Mouse (Mus musculus) Patski (cell line): ENCODE results near the gene Cul1. TPM values are rescaled to one million over a fixed set of nuclear protein-coding genes. Genes with fewer than 3 reads are reported as not detected.

Experiments
- ATAC-seq: fragments of 100-300 bp; one replicate; pipeline ENCODE4 v1.8.0; 2021
- CTCF ChIA-PET: fragments of 350-600 bp; sonication (Branson Sonifier 250); formaldehyde crosslinking; loops from one replicate; lab custom pipeline; 2022; ENCODE audit warnings: inconsistent platforms; lab: Charles Lee
- POLR2A ChIA-PET: fragments of 350-600 bp; sonication (Branson Sonifier 250); formaldehyde crosslinking; loops from one replicate; lab custom pipeline; 2022; ENCODE audit warnings: antibody characterized with exemption, inconsistent platforms; lab: Charles Lee
- DNase-seq: peaks from one replicate; pipeline ENCODE4 v3.0.0-alpha.2; 2011; ENCODE audit warnings: low read depth, low spot score
- H3K27me3 ChIP-seq: fragments of 371-371 bp; one replicate; pipeline ENCODE4 v1.5.1; 2021
- CTCF ChIP-seq: fragments of 100-300 bp; IDR thresholded peaks from one replicate; pipeline ENCODE4 v1.5.1; 2021
- in situ Hi-C: fragments of 300-500 bp; cut with MboI; formaldehyde crosslinking; loops from 3 replicates; pipeline ENCODE4 v1.11.1; 2018; ENCODE audit warnings: low pct_unique_long_range_greater_than_20kb, mixed read lengths
- polyA plus RNA-seq: library from polyadenylated mRNA; unstranded; gene quantifications from one replicate; pipeline ENCODE4 v1.2.3, GENCODE M21; 2021

The Cul1 gene
- polyA plus RNA-seq, 1 experiment from 2014 or later, result 134 TPM

GRCm38 (mm10) chr6:47447658-47448057 is 5.5 kb upstream of the Cul1 start:
- ATAC-seq, result no peak
- ChIA-PET CTCF (no interaction called here), POLR2A (no interaction called here)
- no peak for DNase-seq
- no peak for TF ChIP-seq CTCF
- peaks cover 9% of the 10 kb centered on the region for H3K27me3 ChIP-seq
- in situ Hi-C loops, result no loop called here

- POLR2A ChIA-PET, result interaction anchor here (0.6 to 0.9 kb wide), 3 partner anchors 16 to 142 kb away, joined by 3 to 4 read pairs (median 3); partner anchors contain the start of gene Ezh2
Observed at GRCm38 (mm10) chr6:47453522-47454130, 428 bp downstream of the Cul1 start.

GRCm38 (mm10) chr6:47454131-47454574 is 955 bp downstream of the Cul1 start:
- peak; percentile 89 for ATAC-seq
- ChIA-PET POLR2A (interaction anchor here (0.6 to 0.7 kb wide), 2 partner anchors 64 to 141 kb away, joined by 3 to 4 read pairs; partner anchors contain the start of gene Ezh2), CTCF (no interaction called here)
- no peak for DNase-seq
- in situ Hi-C loops, result no loop called here
- no peak for TF ChIP-seq CTCF
- no peaks in the 10 kb centered on the region for H3K27me3 ChIP-seq

More at GRCm38 (mm10) chr6:47453522-47454130, 428 bp downstream of the Cul1 start:
- CTCF ChIA-PET, result no interaction called here
- no peaks in the 10 kb centered on the region for H3K27me3 ChIP-seq
- peak; percentile 66 for ATAC-seq
- DNase-seq, result no peak
- TF ChIP-seq CTCF, result no peak
- in situ Hi-C loops, result no loop called here

- ATAC-seq, result peak; percentile 71
- POLR2A ChIA-PET, result interaction anchor here (0.8 kb wide), 1 partner anchor 188 kb away, joined by 3 read pairs; no protein-coding TSS in a partner anchor
- H3K27me3 ChIP-seq, result no peaks in the 10 kb centered on the region
- no peak for DNase-seq
- CTCF ChIA-PET, result interaction anchor here (1.0 to 1.4 kb wide), 3 partner anchors 36 to 192 kb away, joined by 3 to 5 read pairs (median 3); no protein-coding TSS in a partner anchor
- in situ Hi-C loops, result no loop called here
- no peak for TF ChIP-seq CTCF
Observed at GRCm38 (mm10) chr6:47454575-47455571, 1.7 kb downstream of the Cul1 start.

GRCm38 (mm10) chr6:47455843-47456242 is 2.6 kb downstream of the Cul1 start:
- in situ Hi-C loops, result no loop called here
- H3K27me3 ChIP-seq, result no peaks in the 10 kb centered on the region
- ATAC-seq (no peak), DNase-seq (no peak)
- POLR2A ChIA-PET, result interaction anchor here (0.8 kb wide), 1 partner anchor 187 kb away, joined by 3 read pairs; no protein-coding TSS in a partner anchor
- CTCF ChIA-PET, result interaction anchor here (1.0 to 1.4 kb wide), 4 partner anchors 13 to 191 kb away, joined by 3 to 5 read pairs (median 3); no protein-coding TSS in a partner anchor
- TF ChIP-seq CTCF, result no peak

- H3K27me3 ChIP-seq, result no peaks in the 10 kb centered on the region
- TF ChIP-seq CTCF, result no peak
- in situ Hi-C loops, result no loop called here
- ChIA-PET POLR2A (no interaction called here), CTCF (interaction anchor here (1.0 to 1.3 kb wide), 2 partner anchors 14 to 108 kb away, joined by 3 read pairs; no protein-coding TSS in a partner anchor)
- DNase-seq, result no peak
- ATAC-seq, result no peak
Observed at GRCm38 (mm10) chr6:47456853-47457252, 3.7 kb downstream of the Cul1 start.

- ChIA-PET CTCF (interaction anchor here (0.9 to 1.3 kb wide), 2 partner anchors 20 to 42 kb away, joined by 3 to 4 read pairs; no protein-coding TSS in a partner anchor), POLR2A (no interaction called here)
- in situ Hi-C loops, result no loop called here
Observed at GRCm38 (mm10) chr6:47465400-47465799, 12.2 kb downstream of the Cul1 start.

GRCm38 (mm10) chr6:47466488-47466887 is 13.3 kb downstream of the Cul1 start:
- ChIA-PET POLR2A (no interaction called here), CTCF (no interaction called here)
- ATAC-seq (no peak), DNase-seq (no peak)
- in situ Hi-C loops, result no loop called here
- TF ChIP-seq CTCF, result no peak
- H3K27me3 ChIP-seq, result no peaks in the 10 kb centered on the region

More at GRCm38 (mm10) chr6:47465400-47465799, 12.2 kb downstream of the Cul1 start:
- no peaks in the 10 kb centered on the region for H3K27me3 ChIP-seq
- TF ChIP-seq CTCF, result no peak
- ATAC-seq, result no peak
- no peak for DNase-seq

- ATAC-seq, result no peak
- H3K27me3 ChIP-seq, result no peaks in the 10 kb centered on the region
- no peak for TF ChIP-seq CTCF
- ChIA-PET CTCF (no interaction called here), POLR2A (no interaction called here)
- in situ Hi-C loops, result no loop called here
- no peak for DNase-seq
Observed at GRCm38 (mm10) chr6:47467058-47467457, 13.9 kb downstream of the Cul1 start.

- H3K27me3 ChIP-seq, result no peaks in the 10 kb centered on the region
- ATAC-seq (no peak), DNase-seq (no peak)
- TF ChIP-seq CTCF, result no peak
- in situ Hi-C loops, result no loop called here
- POLR2A ChIA-PET, result interaction anchor here (0.7 kb wide), 1 partner anchor 17 kb away, joined by 3 read pairs; the partner anchor contains the start of gene Cul1
- CTCF ChIA-PET, result no interaction called here
Observed at GRCm38 (mm10) chr6:47469760-47470159, 16.6 kb downstream of the Cul1 start.
